Mouse (Mus musculus): ENCODE data around the gene Il27.

- TF ChIP-seq CTCF (IDR thresholded peaks at IDR 0.05; ENCODE audit: low read depth, low read length) (no peak), GATA1 (IDR thresholded peaks at IDR 0.05; ENCODE audit: borderline replicate concordance, low read length) (no peak), TAL1 (conservative IDR thresholded peaks at IDR 0.05; ENCODE audit: low read depth, low read length) (no peak), POLR2AphosphoS5 (IDR thresholded peaks at IDR 0.05; ENCODE audit: insufficient replicate concordance, low read depth, low read length) (no peak), GATA2 (IDR thresholded peaks at IDR 0.05; ENCODE audit: borderline replicate concordance, low read depth, low read length) (no peak)
Observed at GRCm38 (mm10) chr7:126607796-126608195, 13.1 kb upstream of the Il27 start.

Data from G1E (cell line).